Mouse (Mus musculus) lung, postnatal 0 days (tissue): ENCODE results near the gene Dscam. TPM values are rescaled to one million over a fixed set of nuclear protein-coding genes. Genes with fewer than 3 reads are reported as not detected.

Source experiments
- ATAC-seq: fragments of 200-750 bp; cut with Nextera tagmentation; 2 replicates; pipeline ENCODE4 v1.8.0; 2017; ENCODE audit warnings: moderate library complexity
- DNase-seq: peaks from one replicate; pipeline ENCODE4 v3.0.0-alpha.2; 2016; ENCODE audit warnings: low spot score
- H3K27ac ChIP-seq: fragments of 300-500 bp; sonication (generic); 2 replicates; pipeline ENCODE4 v1.5.1; 2014; ENCODE audit warnings: antibody characterized with exemption, mild to moderate bottlenecking, low read length, mixed read lengths
- H3K27me3 ChIP-seq: fragments of 300-500 bp; sonication (generic); replicated peaks from 2 replicates; pipeline ENCODE4 v1.6.1; 2014; ENCODE audit warnings: low read length, mixed read lengths; ENCODE audit not compliant: insufficient read depth
- H3K36me3 ChIP-seq: fragments of 300-500 bp; sonication (generic); 2 replicates; pipeline ENCODE4 v1.6.1; 2014; ENCODE audit warnings: low read length, mixed read lengths; ENCODE audit not compliant: insufficient read depth
- H3K4me1 ChIP-seq: fragments of 300-500 bp; sonication (generic); 2 replicates; pipeline ENCODE4 v1.6.1; 2014; ENCODE audit warnings: antibody characterized with exemption, low read depth, low read length, mixed read lengths; ENCODE audit not compliant: insufficient read depth
- H3K4me2 ChIP-seq: fragments of 300-500 bp; sonication (generic); replicated peaks from 2 replicates; pipeline ENCODE4 v1.6.1; 2014; ENCODE audit warnings: low read depth, mild to moderate bottlenecking, low read length, moderate library complexity, mixed read lengths
- H3K4me3 ChIP-seq: fragments of 300-500 bp; sonication (generic); 2 replicates; pipeline ENCODE4 v1.5.1; 2014; ENCODE audit warnings: low read depth, low read length
- H3K9ac ChIP-seq: fragments of 300-500 bp; sonication (generic); replicated peaks from 2 replicates; pipeline ENCODE4 v1.6.1; 2014; ENCODE audit warnings: low read depth, mild to moderate bottlenecking
- H3K9me3 ChIP-seq: fragments of 300-500 bp; sonication (generic); 2 replicates; pipeline ENCODE4 v1.6.1; 2016; ENCODE audit warnings: low read length, mixed read lengths
- CTCF ChIP-seq: IDR thresholded peaks from 2 replicates; pipeline ENCODE4 v1.5.1; 2016; ENCODE audit warnings: antibody characterized with exemption, mild to moderate bottlenecking
- EP300 ChIP-seq: IDR thresholded peaks from 2 replicates; pipeline ENCODE4 v1.6.1; 2016; ENCODE audit warnings: antibody characterized with exemption, mild to moderate bottlenecking, control low read depth
- WGBS: fragments of 180-500 bp; shearing (Covaris S2); extraction: QIAGEN DNeasy Blood & Tissue Kit; methylation state at CpG from one replicate; pipeline ENCODE4 v1.1.7; 2014; 5-methylcytosine and 5-hydroxymethylcytosine counted together
- polyA plus RNA-seq: library from polyadenylated mRNA; unstranded; fragments of >200 nt; fragmentation: Nextera tagmentation; extraction: Ambion mirVana; gene quantifications from 2 replicates; pipeline ENCODE4 v1.2.1, GENCODE M21; 2015

The Dscam gene
- polyA plus RNA-seq, 1 experiment from 2014 or later, result not detected

GRCm38 (mm10) chr16:97095496-97095895, 75.1 kb downstream of the Dscam start:
- DNase-seq, result no peak
- WGBS, result 91% methylated on average over 1 of the region's 1 CpGs
- no peak for ATAC-seq
- TF ChIP-seq CTCF, result no peak
- Histone ChIP-seq H3K4me2 (no peak overlapping the region), H3K36me3 (no peaks in the 10 kb centered on the region), H3K27ac (no peak overlapping the region), H3K4me1 (no peaks in the 10 kb centered on the region), H3K27me3 (no peaks in the 10 kb centered on the region), H3K9me3 (no peaks in the 10 kb centered on the region), H3K9ac (no peak overlapping the region), H3K4me3 (no peak overlapping the region)

- ATAC-seq (no peak), DNase-seq (no peak)
- WGBS, result 46% methylated on average over 3 of the region's 3 CpGs
These were observed 81.2 kb downstream of the Dscam start for GRCm38 (mm10) chr16:97089339-97089738.

GRCm38 (mm10) chr16:97083694-97084093, 86.9 kb downstream of the Dscam start:
- TF ChIP-seq CTCF (no peak), EP300 (no peak)
- ATAC-seq, result no peak
- WGBS, result 74% methylated on average over 2 of the region's 2 CpGs
- no peak overlapping the region for H3K4me3 ChIP-seq
- no peaks in the 10 kb centered on the region for H3K4me1 ChIP-seq
- H3K36me3 ChIP-seq, result no peaks in the 10 kb centered on the region
- no peaks in the 10 kb centered on the region for H3K9me3 ChIP-seq
- DNase-seq, result no peak
- no peaks in the 10 kb centered on the region for H3K27me3 ChIP-seq
- H3K9ac ChIP-seq, result no peak overlapping the region
- H3K4me2 ChIP-seq, result no peak overlapping the region
- no peak overlapping the region for H3K27ac ChIP-seq

More at GRCm38 (mm10) chr16:97089339-97089738, 81.2 kb downstream of the Dscam start:
- no peak overlapping the region for H3K9ac ChIP-seq
- H3K4me1 ChIP-seq, result no peaks in the 10 kb centered on the region
- H3K27ac ChIP-seq, result no peak overlapping the region
- H3K27me3 ChIP-seq, result no peaks in the 10 kb centered on the region
- no peak overlapping the region for H3K4me3 ChIP-seq
- no peaks in the 10 kb centered on the region for H3K36me3 ChIP-seq
- TF ChIP-seq CTCF (no peak), EP300 (no peak)
- no peaks in the 10 kb centered on the region for H3K9me3 ChIP-seq
- no peak overlapping the region for H3K4me2 ChIP-seq

- Histone ChIP-seq H3K9me3 (no peaks in the 10 kb centered on the region), H3K4me1 (no peaks in the 10 kb centered on the region), H3K36me3 (no peaks in the 10 kb centered on the region), H3K27me3 (no peaks in the 10 kb centered on the region), H3K4me3 (no peak overlapping the region), H3K4me2 (no peak overlapping the region), H3K27ac (no peak overlapping the region), H3K9ac (no peak overlapping the region)
- DNase-seq (peak; percentile 87), ATAC-seq (peak; percentile 98)
- no peak for TF ChIP-seq CTCF
- peak; percentile 90 for TF ChIP-seq EP300
- 34% methylated on average over 4 of the region's 4 CpGs for WGBS
These were observed 94.5 kb downstream of the Dscam start for GRCm38 (mm10) chr16:97075920-97076572.

GRCm38 (mm10) chr16:97075137-97075902, 95.2 kb downstream of the Dscam start:
- H3K36me3 ChIP-seq, result no peaks in the 10 kb centered on the region
- TF ChIP-seq EP300 (no peak), CTCF (no peak)
- H3K4me3 ChIP-seq, result no peak overlapping the region
- no peaks in the 10 kb centered on the region for H3K4me1 ChIP-seq
- peak; percentile 42 for ATAC-seq
- no peaks in the 10 kb centered on the region for H3K9me3 ChIP-seq
- no peaks in the 10 kb centered on the region for H3K27me3 ChIP-seq
- 58% methylated on average over 6 of the region's 6 CpGs for WGBS
- H3K4me2 ChIP-seq, result no peak overlapping the region
- no peak overlapping the region for H3K9ac ChIP-seq
- peak overlapping the region; percentile 15; the same call in 1 of the 2 replicates for H3K27ac ChIP-seq
- DNase-seq, result peak; percentile 33

- no peak for ATAC-seq
These were observed 96.7 kb downstream of the Dscam start for GRCm38 (mm10) chr16:97073847-97074246.

More at GRCm38 (mm10) chr16:97073847-97074246, 96.7 kb downstream of the Dscam start:
- H3K9ac ChIP-seq, result no peak overlapping the region
- no peak overlapping the region for H3K27ac ChIP-seq
- no peak for TF ChIP-seq CTCF
- no peak for TF ChIP-seq EP300
- H3K4me2 ChIP-seq, result no peak overlapping the region
- H3K36me3 ChIP-seq, result no peaks in the 10 kb centered on the region
- H3K4me1 ChIP-seq, result no peaks in the 10 kb centered on the region
- 60% methylated on average over 1 of the region's 1 CpGs for WGBS
- no peaks in the 10 kb centered on the region for H3K27me3 ChIP-seq
- no peak for DNase-seq
- H3K4me3 ChIP-seq, result no peak overlapping the region
- H3K9me3 ChIP-seq, result no peaks in the 10 kb centered on the region
